Mouse (Mus musculus) stomach, postnatal 0 days (tissue): ENCODE measurements around the gene 5730522E02Rik. TPM values are rescaled to one million over a fixed set of nuclear protein-coding genes. Genes with fewer than 3 reads are reported as not detected.

Experiments used
- ATAC-seq: fragments of 200-750 bp; cut with Nextera tagmentation; 2 replicates; pipeline ENCODE4 v1.8.0; 2017; ENCODE audit not compliant: low FRiP score, low TSS enrichment
- DNase-seq: peaks from one replicate; pipeline ENCODE4 v3.0.0-alpha.2; 2016; ENCODE audit warnings: low spot score
- H3K27ac ChIP-seq: fragments of 300-500 bp; sonication (generic); replicated peaks from 2 replicates; pipeline ENCODE4 v1.5.1; 2014; ENCODE audit warnings: mild to moderate bottlenecking, control low read depth
- H3K27me3 ChIP-seq: fragments of 300-500 bp; sonication (generic); 2 replicates; pipeline ENCODE4 v1.6.1; 2014; ENCODE audit warnings: low read length; ENCODE audit not compliant: control insufficient read depth, insufficient read depth
- H3K36me3 ChIP-seq: fragments of 300-500 bp; sonication (generic); 2 replicates; pipeline ENCODE4 v1.6.1; 2014; ENCODE audit warnings: low read length, mixed read lengths; ENCODE audit not compliant: control insufficient read depth, insufficient read depth
- H3K4me1 ChIP-seq: fragments of 300-500 bp; sonication (generic); replicated peaks from 2 replicates; pipeline ENCODE4 v1.6.1; 2014; ENCODE audit warnings: antibody characterized with exemption; ENCODE audit not compliant: control insufficient read depth, insufficient read depth
- H3K4me2 ChIP-seq: fragments of 300-500 bp; sonication (generic); replicated peaks from 2 replicates; pipeline ENCODE4 v1.6.1; 2014; ENCODE audit warnings: low read depth, mild to moderate bottlenecking, control low read depth, moderate library complexity
- H3K4me3 ChIP-seq: fragments of 300-500 bp; sonication (generic); 2 replicates; pipeline ENCODE4 v1.5.1; 2014; ENCODE audit warnings: low read depth, low read length, control low read depth
- H3K9ac ChIP-seq: fragments of 300-500 bp; sonication (generic); 2 replicates; pipeline ENCODE4 v1.6.1; 2014; ENCODE audit warnings: mild to moderate bottlenecking, low read length, control low read depth, mixed read lengths
- H3K9me3 ChIP-seq: fragments of 300-500 bp; sonication (generic); 2 replicates; pipeline ENCODE4 v1.6.1; 2016; ENCODE audit warnings: low read length; ENCODE audit not compliant: control insufficient read depth
- CTCF ChIP-seq: IDR thresholded peaks from 2 replicates; pipeline ENCODE4 v1.5.1; 2016; ENCODE audit warnings: antibody characterized with exemption, low read depth, mild to moderate bottlenecking, moderate library complexity
- EP300 ChIP-seq: optimal IDR thresholded peaks from 2 replicates; pipeline ENCODE3; 2016; ENCODE audit warnings: antibody characterized with exemption
- WGBS: fragments of 180-500 bp; shearing (Covaris S2); extraction: QIAGEN DNeasy Blood & Tissue Kit; methylation state at CpG from one replicate; pipeline ENCODE4 v1.1.7; 2014; 5-methylcytosine and 5-hydroxymethylcytosine counted together
- polyA plus RNA-seq: library from polyadenylated mRNA; unstranded; fragments of >200 nt; fragmentation: Nextera tagmentation; extraction: Ambion mirVana; gene quantifications from 2 replicates; pipeline ENCODE4 v1.2.1, GENCODE M21; 2015

Gene 5730522E02Rik
- polyA plus RNA-seq, 1 experiment from 2014 or later: 1.1 TPM

- DNase-seq (no peak), ATAC-seq (no peak)
- Histone ChIP-seq H3K4me1 (no peaks in the 10 kb centered on the region), H3K9me3 (no peaks in the 10 kb centered on the region), H3K36me3 (no peaks in the 10 kb centered on the region), H3K27ac (no peak overlapping the region), H3K9ac (no peak overlapping the region), H3K4me3 (no peak overlapping the region), H3K27me3 (no peaks in the 10 kb centered on the region), H3K4me2 (no peak overlapping the region)
- WGBS: 85% methylated on average over 3 of the region's 3 CpGs
- TF ChIP-seq EP300 (no peak), CTCF (no peak)
Observed at GRCm38 (mm10) chr11:25893906-25894305, 316.7 kb downstream of the 5730522E02Rik start.

GRCm38 (mm10) chr11:25872983-25873382, 337.6 kb downstream of the 5730522E02Rik start:
- no peak overlapping the region for H3K4me2 ChIP-seq
- H3K4me1 ChIP-seq: no peaks in the 10 kb centered on the region
- ATAC-seq (no peak), DNase-seq (no peak)
- H3K36me3 ChIP-seq: no peaks in the 10 kb centered on the region
- H3K27ac ChIP-seq: no peak overlapping the region
- no peaks in the 10 kb centered on the region for H3K27me3 ChIP-seq
- H3K9me3 ChIP-seq: no peaks in the 10 kb centered on the region
- no peak for TF ChIP-seq CTCF
- TF ChIP-seq EP300: no peak
- no peak overlapping the region for H3K9ac ChIP-seq
- no peak overlapping the region for H3K4me3 ChIP-seq

- H3K4me1 ChIP-seq: no peaks in the 10 kb centered on the region
- no peak overlapping the region for H3K9ac ChIP-seq
- no peaks in the 10 kb centered on the region for H3K27me3 ChIP-seq
- ATAC-seq: no peak
- TF ChIP-seq CTCF: no peak
- no peak for TF ChIP-seq EP300
- no peaks in the 10 kb centered on the region for H3K36me3 ChIP-seq
- no peak overlapping the region for H3K4me3 ChIP-seq
- H3K9me3 ChIP-seq: no peaks in the 10 kb centered on the region
- H3K4me2 ChIP-seq: no peak overlapping the region
- 63% methylated on average over 4 of the region's 4 CpGs for WGBS
- DNase-seq: no peak
- H3K27ac ChIP-seq: no peak overlapping the region
Observed at GRCm38 (mm10) chr11:25872317-25872716, 338.2 kb downstream of the 5730522E02Rik start.

GRCm38 (mm10) chr11:25866292-25866691, 344.3 kb downstream of the 5730522E02Rik start:
- Histone ChIP-seq H3K4me3 (no peak overlapping the region), H3K36me3 (no peaks in the 10 kb centered on the region), H3K9me3 (no peaks in the 10 kb centered on the region), H3K27me3 (no peaks in the 10 kb centered on the region), H3K4me2 (no peak overlapping the region), H3K9ac (no peak overlapping the region), H3K4me1 (no peaks in the 10 kb centered on the region), H3K27ac (no peak overlapping the region)
- WGBS: 72% methylated on average over 2 of the region's 2 CpGs
- DNase-seq: no peak
- ATAC-seq: no peak
- no peak for TF ChIP-seq EP300
- TF ChIP-seq CTCF: no peak

- no peaks in the 10 kb centered on the region for H3K4me1 ChIP-seq
- TF ChIP-seq CTCF: peak; percentile 93
- no peak for TF ChIP-seq EP300
- H3K9ac ChIP-seq: no peak overlapping the region
- H3K9me3 ChIP-seq: no peaks in the 10 kb centered on the region
- no peaks in the 10 kb centered on the region for H3K36me3 ChIP-seq
- H3K4me3 ChIP-seq: no peak overlapping the region
- peak overlapping the region; percentile 37; the same call in 1 of the 2 replicates for H3K4me2 ChIP-seq
- no peaks in the 10 kb centered on the region for H3K27me3 ChIP-seq
- 10% methylated on average over 9 of the region's 9 CpGs for WGBS
- DNase-seq (peak; percentile 74), ATAC-seq (0 out of 2 replicates have a peak, but pooled peaks have one; percentile 56)
- no peak overlapping the region for H3K27ac ChIP-seq
Observed at GRCm38 (mm10) chr11:25862686-25863085, 347.9 kb downstream of the 5730522E02Rik start.

GRCm38 (mm10) chr11:25856629-25857568, 353.7 kb downstream of the 5730522E02Rik start:
- no peaks in the 10 kb centered on the region for H3K9me3 ChIP-seq
- ATAC-seq (no peak), DNase-seq (no peak)
- 53% methylated on average over 16 of the region's 16 CpGs for WGBS
- TF ChIP-seq EP300: no peak
- no peak for TF ChIP-seq CTCF
- no peaks in the 10 kb centered on the region for H3K27me3 ChIP-seq
- no peak overlapping the region for H3K27ac ChIP-seq
- no peaks in the 10 kb centered on the region for H3K36me3 ChIP-seq
- no peak overlapping the region for H3K4me3 ChIP-seq
- no peaks in the 10 kb centered on the region for H3K4me1 ChIP-seq
- H3K4me2 ChIP-seq: no peak overlapping the region
- no peak overlapping the region for H3K9ac ChIP-seq
